Mouse (Mus musculus): ENCODE measurements at regions not wholly inside any gene's neighbourhood (a gene's known extent, or its start where the extent isn't known, plus 50 kb on each side); places are given as distances from the start of the nearest gene placed in this dataset.
A peak's percentile ranks its signal among the peaks of the same experiment; 100 is the strongest.

- no peak for DNase-seq (ENCODE audit: low spot score in 2 of 2)
Measured at GRCm38 (mm10) chr6:148719062-148719461, 112.2 kb downstream of the Ipo8 start.

- DNase-seq (ENCODE audit: low spot score in 2 of 2): no peak
Measured at GRCm38 (mm10) chr6:148710406-148710805, 120.9 kb downstream of the Ipo8 start.

- DNase-seq (ENCODE audit: low spot score in 2 of 2): no peak
Measured at GRCm38 (mm10) chr6:148708389-148708788, 122.9 kb downstream of the Ipo8 start.

GRCm38 (mm10) chr6:148705711-148706110, 125.6 kb downstream of the Ipo8 start:
- peak in 1 of 2 experiments; percentile 34 for DNase-seq (ENCODE audit: low spot score in 2 of 2)

- no peak for DNase-seq (ENCODE audit: low spot score in 2 of 2)
Measured at GRCm38 (mm10) chr6:148693329-148693728, 137.9 kb downstream of the Ipo8 start.

GRCm38 (mm10) chr6:148687770-148688169, 143.5 kb downstream of the Ipo8 start:
- DNase-seq (ENCODE audit: low spot score in 2 of 2): peak; percentile 30 to 61

- no peak for DNase-seq (ENCODE audit: low spot score in 2 of 2)
Measured at GRCm38 (mm10) chr6:148660152-148660551, 171.1 kb downstream of the Ipo8 start.

- DNase-seq (ENCODE audit: low spot score in 2 of 2): no peak
Measured at GRCm38 (mm10) chr6:148653216-148653615, 178.1 kb downstream of the Ipo8 start.

GRCm38 (mm10) chr6:148652434-148652833, 178.8 kb downstream of the Ipo8 start:
- no peak for DNase-seq (ENCODE audit: low spot score in 2 of 2)

- no peak for DNase-seq (ENCODE audit: low spot score in 2 of 2)
Measured at GRCm38 (mm10) chr6:148647423-148648390, 183.6 kb downstream of the Ipo8 start.

GRCm38 (mm10) chr6:148640595-148640994, 190.7 kb downstream of the Ipo8 start:
- no peak for DNase-seq (ENCODE audit: low spot score in 2 of 2)

- no peak for DNase-seq (ENCODE audit: low spot score in 2 of 2)
Measured at GRCm38 (mm10) chr6:148634148-148634547, 190.0 kb upstream of the Tmtc1 start.

- DNase-seq (ENCODE audit: low spot score in 2 of 2): no peak
Measured at GRCm38 (mm10) chr6:148627090-148627605, 183.0 kb upstream of the Tmtc1 start.

GRCm38 (mm10) chr6:148623119-148623770, 179.1 kb upstream of the Tmtc1 start:
- DNase-seq (ENCODE audit: low spot score in 2 of 2): no peak

GRCm38 (mm10) chr6:148620034-148620433, 175.8 kb upstream of the Tmtc1 start:
- no peak for DNase-seq (ENCODE audit: low spot score in 2 of 2)

- no peak for DNase-seq (ENCODE audit: low spot score in 2 of 2)
Measured at GRCm38 (mm10) chr6:148615931-148616330, 171.7 kb upstream of the Tmtc1 start.

- no peak for DNase-seq (ENCODE audit: low spot score in 2 of 2)
Measured at GRCm38 (mm10) chr6:148615442-148615841, 171.3 kb upstream of the Tmtc1 start.

- DNase-seq (ENCODE audit: low spot score in 2 of 2): no peak
Measured at GRCm38 (mm10) chr6:148608881-148609280, 164.7 kb upstream of the Tmtc1 start.

GRCm38 (mm10) chr6:148605226-148605625, 161.0 kb upstream of the Tmtc1 start:
- no peak for DNase-seq (ENCODE audit: low spot score in 2 of 2)

- no peak for DNase-seq (ENCODE audit: low spot score in 2 of 2)
Measured at GRCm38 (mm10) chr6:148604790-148605189, 160.6 kb upstream of the Tmtc1 start.

GRCm38 (mm10) chr6:148603878-148604277, 159.7 kb upstream of the Tmtc1 start:
- DNase-seq (ENCODE audit: low spot score in 2 of 2): no peak

GRCm38 (mm10) chr6:148603460-148603859, 159.3 kb upstream of the Tmtc1 start:
- no peak for DNase-seq (ENCODE audit: low spot score in 2 of 2)

Measured in gastrocnemius, postnatal 4 days (tissue).